Comparison of ENCODE assay signal across 12 mouse cellular contexts in the genomic region with DNA sequence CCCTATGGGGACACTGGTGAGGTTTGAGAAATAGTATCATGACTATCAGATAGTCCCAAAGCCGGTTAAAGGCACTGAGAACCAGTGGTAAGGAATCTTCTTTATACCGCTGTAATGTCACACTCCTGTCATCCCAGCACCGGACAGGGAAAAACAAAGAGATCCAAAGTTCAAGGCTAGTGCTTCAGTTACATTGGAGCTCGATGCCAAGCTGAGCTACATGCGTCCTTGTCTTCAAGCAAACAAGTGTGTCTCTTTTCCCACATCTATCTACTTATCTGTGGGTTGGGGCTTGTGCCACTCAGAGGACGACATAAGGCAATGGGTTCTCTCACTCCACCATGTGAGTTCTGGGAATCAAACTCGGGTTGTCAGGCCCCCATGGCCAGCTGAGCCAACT. TPM values are rescaled to one million over a fixed set of nuclear protein-coding genes. Genes with fewer than 3 reads are reported as not detected.
A peak's percentile ranks its signal among the peaks of the same experiment; 100 is the strongest.
DNase-seq lines count a peak whose midpoint lies in the region; ATAC-seq and TF ChIP-seq lines count a peak whose summit lies in the region.
"Had no signal": no experiment of that assay in that cellular context is flagged by ENCODE, and none has a peak within 500 bp of the region (broad histone marks: within the 10 kb centered on the region; RNA-seq: fewer than 3 reads in every experiment).

No protein-coding gene starts in this region.

- 0 out of 2 replicates have a peak overlapping the region, but pooled peaks have one; percentile 20 for H3K27ac ChIP-seq in forebrain, embryonic 13.5 days
- no peak overlapping the region for H3K27ac ChIP-seq in forebrain, embryonic 12.5 days
- H3K27ac ChIP-seq in layer of hippocampus, adult 2 months = peak overlapping the region; percentile 61
- H3K27ac ChIP-seq: liver, embryonic 12.5 days had no signal

- no peaks in the 10 kb centered on the region for H3K27me3 ChIP-seq in forebrain, embryonic 13.5 days
- H3K27me3 ChIP-seq in forebrain, embryonic 12.5 days = peaks cover 3% of the 10 kb centered on the region; the same call in 1 of the 2 replicates

- peaks cover 11% of the 10 kb centered on the region; the same call in 1 of the 2 replicates for H3K4me1 ChIP-seq in forebrain, embryonic 13.5 days
- no peaks in the 10 kb centered on the region for H3K4me1 ChIP-seq in forebrain, embryonic 12.5 days
- H3K4me1 ChIP-seq: liver, embryonic 12.5 days had no signal

- no peak for ATAC-seq in forebrain, embryonic 13.5 days
- ATAC-seq in forebrain, embryonic 12.5 days (ENCODE audit: low FRiP score) = no peak
- ATAC-seq: intestine, embryonic 16.5 days; liver, embryonic 12.5 days had no signal

- no peak overlapping the region for H3K4me3 ChIP-seq in forebrain, embryonic 13.5 days
- H3K4me3 ChIP-seq in forebrain, embryonic 12.5 days (replicated peaks) = no peak overlapping the region
- no peak overlapping the region for H3K4me3 ChIP-seq in layer of hippocampus, adult 2 months
- H3K4me3 ChIP-seq: heart, embryonic 10.5 days; liver, embryonic 12.5 days had no signal

- H3K9me3 ChIP-seq in forebrain, embryonic 13.5 days (replicated peaks) = no peaks in the 10 kb centered on the region
- no peaks in the 10 kb centered on the region for H3K9me3 ChIP-seq in forebrain, embryonic 12.5 days
- H3K9me3 ChIP-seq: heart, embryonic 10.5 days; liver, embryonic 12.5 days had no signal

- TF ChIP-seq CTCF in layer of hippocampus, adult 2 months (conservative IDR thresholded peaks at IDR 0.05) = no peak

- H3K4me2 ChIP-seq in forebrain, embryonic 13.5 days = no peak overlapping the region
- H3K4me2 ChIP-seq in forebrain, embryonic 12.5 days = no peak overlapping the region
- H3K4me2 ChIP-seq: liver, embryonic 12.5 days had no signal

- H3K9ac ChIP-seq in forebrain, embryonic 13.5 days = no peak overlapping the region
- H3K9ac ChIP-seq in forebrain, embryonic 12.5 days = no peak overlapping the region
- H3K9ac ChIP-seq: liver, embryonic 12.5 days had no signal

- WGBS in forebrain, embryonic 13.5 days = 85% methylated on average over 7 of the region's 7 CpGs
- 91% methylated on average over 7 of the region's 7 CpGs for WGBS in forebrain, embryonic 12.5 days

- no peak for DNase-seq in layer of hippocampus, adult 2 months (ENCODE audit: low spot score in 2 of 2)
- DNase-seq in layer of hippocampus, postnatal 10 days (ENCODE audit: low spot score in 2 of 2) = no peak
- DNase-seq in testis, postnatal 10 days (ENCODE audit: low spot score) = peak; percentile 32
- no peak for DNase-seq in testis, postnatal 14 days (ENCODE audit: low spot score)
- DNase-seq in spleen, postnatal 14 days (ENCODE audit: low spot score in 2 of 2) = no peak
- DNase-seq: lung, postnatal 14 days; spleen, adult 18-20 months had no signal

- H3K36me3 ChIP-seq in forebrain, embryonic 13.5 days (ENCODE audit: poor library complexity, severe bottlenecking) = no peaks in the 10 kb centered on the region
- H3K36me3 ChIP-seq in forebrain, embryonic 12.5 days (replicated peaks) = no peaks in the 10 kb centered on the region
- H3K36me3 ChIP-seq: heart, embryonic 10.5 days; liver, embryonic 12.5 days had no signal

RNA-seq across cellular contexts. Expression of a gene that starts 16.5 kb away (rescaled TPM):
- polyA plus RNA-seq in forebrain, embryonic 13.5 days (2015; fragmentation: Nextera tagmentation; extraction: Ambion mirVana) = 40.9 and 44.3 TPM in 2 replicates
- 52.3 and 55.8 TPM in 2 replicates for polyA plus RNA-seq in forebrain, embryonic 12.5 days (2016; fragmentation: Nextera tagmentation; extraction: Ambion mirVana)
- total RNA-seq in layer of hippocampus, adult 2 months (2021) = 10 to 100 TPM; 24.8 to 28.4 TPM
- 10 to 100 TPM; 38.9 to 40.4 TPM for total RNA-seq in layer of hippocampus, postnatal 10 days (2021)

RNA-seq across cellular contexts. Expression of a gene that starts 53.4 kb away (rescaled TPM):
- polyA plus RNA-seq in forebrain, embryonic 13.5 days (2015; fragmentation: Nextera tagmentation; extraction: Ambion mirVana) = 176 and 178 TPM in 2 replicates
- 147 and 156 TPM in 2 replicates for polyA plus RNA-seq in forebrain, embryonic 12.5 days (2016; fragmentation: Nextera tagmentation; extraction: Ambion mirVana)
- 10 to 100 TPM; 93.4 to 96.9 TPM for total RNA-seq in layer of hippocampus, adult 2 months (2021)
- total RNA-seq in layer of hippocampus, postnatal 10 days (2021) = 100 to 1,000 TPM; 128 to 135 TPM
